Mouse (Mus musculus): ENCODE data around the gene Clybl. TPM values are rescaled to one million over a fixed set of nuclear protein-coding genes. Genes with fewer than 3 reads are reported as not detected.
A peak's percentile ranks its signal among the peaks of the same experiment; 100 is the strongest.

The Clybl gene
- polyA plus RNA-seq, 1 experiment from 2014 or later: 13.6 TPM

DNA sequence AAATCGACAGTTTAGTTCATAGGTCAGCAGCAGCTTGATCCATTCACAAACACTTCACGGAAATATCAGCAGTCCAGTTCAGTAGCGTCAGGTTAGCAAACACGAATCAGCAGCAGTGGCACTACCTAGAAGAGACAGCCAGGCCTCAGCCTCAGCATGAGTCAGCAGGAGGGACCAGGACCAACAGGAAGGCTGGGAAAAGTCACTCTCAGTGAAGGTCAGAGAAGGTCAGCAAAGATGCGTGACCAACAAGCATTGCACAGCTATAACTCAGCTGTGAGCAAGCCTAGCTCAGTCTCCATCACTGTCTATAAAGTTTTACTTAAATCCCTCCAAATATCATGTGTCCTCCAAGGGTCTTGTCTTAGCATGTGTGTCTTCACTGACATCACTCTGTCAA is 27.7 kb downstream of the Clybl start:
- 87% methylated on average over 5 of the region's 5 CpGs for WGBS
- no peak overlapping the region for H3K27ac ChIP-seq
- no peak overlapping the region for H3K4me3 ChIP-seq
- H3K4me2 ChIP-seq (replicated peaks): no peak overlapping the region
- no peaks in the 10 kb centered on the region for H3K36me3 ChIP-seq
- H3K9me3 ChIP-seq: no peaks in the 10 kb centered on the region; the same call in 1 of the 2 replicates
- no peak overlapping the region for H3K9ac ChIP-seq
- no peak for ATAC-seq (ENCODE audit: low FRiP score, low read depth)
- peaks cover 29% of the 10 kb centered on the region for H3K27me3 ChIP-seq
- H3K4me1 ChIP-seq: no peaks in the 10 kb centered on the region

DNA sequence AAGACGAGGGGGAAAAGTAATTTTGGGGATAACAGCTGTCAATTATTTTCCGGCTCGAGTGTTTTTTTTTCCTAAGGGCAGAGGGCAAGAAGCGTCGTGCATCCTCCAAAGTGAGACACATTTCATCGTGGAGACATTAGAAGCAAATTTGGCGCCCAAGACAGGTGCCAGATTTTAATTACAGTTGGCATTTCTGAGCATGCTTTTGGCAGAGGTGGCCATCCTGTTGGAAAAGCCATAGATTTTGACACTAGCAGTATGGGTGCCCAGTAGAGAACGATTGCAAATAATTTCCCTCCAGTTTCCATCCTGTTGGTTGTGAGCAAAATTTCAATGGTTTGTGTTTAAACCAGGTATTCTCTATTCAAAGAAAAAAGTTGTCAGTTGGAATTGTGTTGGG is 32.1 kb downstream of the Clybl start:
- H3K4me1 ChIP-seq: no peaks in the 10 kb centered on the region
- no peak overlapping the region for H3K4me3 ChIP-seq
- 69% methylated on average over 8 of the region's 8 CpGs for WGBS
- ATAC-seq (ENCODE audit: low FRiP score, low read depth): no peak
- no peak overlapping the region for H3K9ac ChIP-seq
- H3K36me3 ChIP-seq: no peaks in the 10 kb centered on the region
- no peak overlapping the region for H3K4me2 ChIP-seq (replicated peaks)
- H3K9me3 ChIP-seq: no peaks in the 10 kb centered on the region; the same call in 1 of the 2 replicates
- no peak overlapping the region for H3K27ac ChIP-seq
- 0 out of 2 replicates have a peak, but pooled peaks cover 19% of the 10 kb centered on the region for H3K27me3 ChIP-seq

DNA sequence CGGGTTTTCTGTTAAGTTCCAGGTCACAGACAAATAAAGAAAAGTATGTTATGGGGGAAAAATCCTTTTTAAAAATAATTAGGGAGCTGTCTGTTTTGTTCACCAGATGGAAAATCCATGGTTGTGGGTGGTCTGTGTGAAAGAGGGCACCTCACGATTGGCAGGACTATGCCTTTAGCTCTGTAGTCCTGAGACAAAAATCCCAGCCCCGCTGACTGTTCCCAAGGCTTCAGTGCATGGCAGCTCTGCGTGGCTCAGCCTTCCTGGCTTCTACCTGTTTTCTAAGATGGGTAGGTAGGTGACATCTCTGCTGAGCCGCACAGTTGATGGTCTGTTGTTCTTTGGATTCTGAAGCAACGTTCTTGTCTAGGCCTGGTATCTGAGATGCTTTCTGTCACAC is 32.6 kb downstream of the Clybl start:
- ATAC-seq (ENCODE audit: low FRiP score, low read depth): no peak
- Histone ChIP-seq H3K27ac (no peak overlapping the region), H3K9ac (no peak overlapping the region), H3K9me3 (peaks cover under 1% of the 10 kb centered on the region; the same call in 1 of the 2 replicates), H3K4me2 (replicated peaks) (no peak overlapping the region), H3K36me3 (no peaks in the 10 kb centered on the region), H3K4me3 (no peak overlapping the region), H3K27me3 (0 out of 2 replicates have a peak, but pooled peaks cover 19% of the 10 kb centered on the region), H3K4me1 (no peaks in the 10 kb centered on the region)
- WGBS: 85% methylated on average over 6 of the region's 6 CpGs

DNA sequence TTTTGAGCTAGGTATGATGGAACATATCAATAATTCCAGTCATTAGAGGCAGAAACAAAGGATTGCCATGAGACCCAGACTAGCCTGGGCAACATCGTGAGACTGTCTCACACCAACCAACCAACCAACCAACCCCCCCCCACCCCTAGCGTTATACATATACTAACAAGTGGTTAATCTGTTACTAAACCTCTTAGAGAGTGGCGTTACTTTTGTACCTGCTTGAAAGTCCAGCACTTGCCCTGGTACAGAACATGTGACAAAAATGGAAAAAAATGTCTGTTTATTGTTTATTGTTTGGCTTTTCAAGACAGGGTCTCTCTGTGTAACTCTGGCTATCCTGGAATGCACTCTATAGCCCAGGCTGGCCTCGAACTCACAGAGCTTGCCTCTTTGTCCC is 35.7 kb downstream of the Clybl start:
- ATAC-seq (ENCODE audit: low FRiP score, low read depth): no peak
- no peaks in the 10 kb centered on the region for H3K36me3 ChIP-seq
- H3K9me3 ChIP-seq: 0 out of 2 replicates have a peak, but pooled peaks cover 5% of the 10 kb centered on the region
- H3K27me3 ChIP-seq: peaks cover 22% of the 10 kb centered on the region; the same call in 1 of the 2 replicates
- H3K4me3 ChIP-seq: no peak overlapping the region
- H3K4me1 ChIP-seq: no peaks in the 10 kb centered on the region
- no peak overlapping the region for H3K27ac ChIP-seq
- H3K4me2 ChIP-seq (replicated peaks): no peak overlapping the region
- WGBS: 87% methylated on average over 4 of the region's 4 CpGs
- no peak overlapping the region for H3K9ac ChIP-seq

DNA sequence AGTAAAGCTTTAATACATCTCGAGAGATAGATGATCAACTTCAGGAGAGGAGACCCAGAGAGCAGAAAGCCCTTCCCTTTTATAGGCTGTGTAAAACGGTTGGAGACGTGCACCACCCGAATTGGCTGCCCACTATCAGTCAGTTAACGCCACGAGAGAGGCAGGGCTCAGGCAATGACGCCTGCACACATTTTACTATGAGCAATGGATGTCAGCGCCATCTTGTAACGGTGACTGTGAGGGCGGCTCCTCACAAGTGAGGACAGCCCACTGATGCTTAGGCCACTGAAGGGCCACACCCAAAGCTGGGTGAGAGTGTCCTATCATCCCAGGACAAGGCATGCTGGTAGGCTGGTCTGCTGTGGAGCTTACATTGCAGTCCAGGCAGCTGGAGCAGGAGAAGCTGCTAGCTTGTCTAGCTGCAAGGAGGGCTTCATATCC is 41.5 kb downstream of the Clybl start:
- Histone ChIP-seq H3K27ac (no peak overlapping the region), H3K4me2 (replicated peaks) (no peak overlapping the region), H3K36me3 (no peaks in the 10 kb centered on the region), H3K4me3 (no peak overlapping the region), H3K27me3 (peaks cover 62% of the 10 kb centered on the region), H3K9ac (no peak overlapping the region), H3K9me3 (0 out of 2 replicates have a peak, but pooled peaks cover 5% of the 10 kb centered on the region), H3K4me1 (peaks cover 13% of the 10 kb centered on the region)
- 49% methylated on average over 10 of the region's 10 CpGs for WGBS
- ATAC-seq (ENCODE audit: low FRiP score, low read depth): no peak

DNA sequence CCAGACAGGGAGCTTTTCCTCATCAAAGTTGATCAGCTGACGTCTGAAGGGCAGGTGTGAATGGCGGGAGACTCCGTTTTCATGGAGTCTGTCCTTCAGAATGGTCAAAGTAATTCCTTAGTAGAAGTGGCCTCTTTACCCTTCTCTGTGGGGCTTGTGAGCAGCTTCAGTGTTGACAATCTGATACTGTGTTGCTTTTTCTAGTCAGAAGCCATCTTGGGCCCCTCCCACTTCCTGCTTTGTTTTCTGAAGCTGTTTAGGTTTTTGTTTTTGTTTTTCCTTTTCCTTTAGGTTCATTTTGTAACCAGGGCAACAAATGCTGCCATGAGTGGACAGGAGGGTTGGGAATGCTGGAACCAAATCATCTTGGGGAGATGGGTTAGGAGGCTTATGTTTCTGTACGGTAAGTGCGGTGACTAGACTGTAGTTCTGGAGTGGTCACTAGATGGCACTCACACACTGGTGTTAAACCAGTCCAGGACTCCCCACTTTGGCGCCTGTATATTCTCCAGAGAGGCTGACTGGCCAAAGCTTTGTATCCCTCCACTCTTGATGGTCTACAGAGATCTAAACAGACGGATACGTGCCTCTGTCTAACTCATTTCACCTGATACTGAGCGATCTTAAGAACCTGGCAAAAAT is 42.1 kb downstream of the Clybl start:
- H3K4me2 ChIP-seq (replicated peaks): peak overlapping the region; percentile 36; the same call in 1 of the 2 replicates
- no peak overlapping the region for H3K9ac ChIP-seq
- no peak overlapping the region for H3K4me3 ChIP-seq
- H3K27me3 ChIP-seq: peaks cover 62% of the 10 kb centered on the region
- ATAC-seq (ENCODE audit: low FRiP score, low read depth): peak; percentile 84
- WGBS: 17% methylated on average over 9 of the region's 9 CpGs
- H3K27ac ChIP-seq: no peak overlapping the region
- peaks cover 13% of the 10 kb centered on the region for H3K4me1 ChIP-seq
- H3K9me3 ChIP-seq: 0 out of 2 replicates have a peak, but pooled peaks cover 5% of the 10 kb centered on the region
- no peaks in the 10 kb centered on the region for H3K36me3 ChIP-seq

DNA sequence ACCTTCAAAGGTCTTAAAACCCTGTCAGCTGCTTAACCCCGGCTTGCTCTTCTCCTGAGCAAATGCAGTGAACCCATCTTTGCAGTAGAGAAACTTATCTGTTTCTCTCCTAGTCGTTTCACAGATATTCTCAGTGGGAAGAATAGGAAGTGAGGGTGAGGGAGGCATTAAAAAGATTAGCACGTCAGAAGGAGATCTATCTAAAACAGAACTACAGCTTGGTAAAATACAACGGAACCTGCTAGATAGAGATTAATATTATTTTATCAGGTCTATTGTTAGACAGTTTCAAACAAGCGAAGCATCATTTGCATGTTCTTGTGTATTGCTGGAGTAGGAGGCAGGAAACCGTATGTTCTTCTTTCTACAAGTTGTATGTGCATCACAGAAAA is 42.6 kb downstream of the Clybl start:
- Histone ChIP-seq H3K4me1 (peaks cover 17% of the 10 kb centered on the region), H3K27me3 (peaks cover 66% of the 10 kb centered on the region), H3K27ac (no peak overlapping the region), H3K36me3 (no peaks in the 10 kb centered on the region), H3K4me2 (replicated peaks) (peak overlapping the region; percentile 36; the same call in 1 of the 2 replicates), H3K9ac (no peak overlapping the region), H3K9me3 (0 out of 2 replicates have a peak, but pooled peaks cover 5% of the 10 kb centered on the region), H3K4me3 (no peak overlapping the region)
- 45% methylated on average over 6 of the region's 6 CpGs for WGBS
- no peak for ATAC-seq (ENCODE audit: low FRiP score, low read depth)

DNA sequence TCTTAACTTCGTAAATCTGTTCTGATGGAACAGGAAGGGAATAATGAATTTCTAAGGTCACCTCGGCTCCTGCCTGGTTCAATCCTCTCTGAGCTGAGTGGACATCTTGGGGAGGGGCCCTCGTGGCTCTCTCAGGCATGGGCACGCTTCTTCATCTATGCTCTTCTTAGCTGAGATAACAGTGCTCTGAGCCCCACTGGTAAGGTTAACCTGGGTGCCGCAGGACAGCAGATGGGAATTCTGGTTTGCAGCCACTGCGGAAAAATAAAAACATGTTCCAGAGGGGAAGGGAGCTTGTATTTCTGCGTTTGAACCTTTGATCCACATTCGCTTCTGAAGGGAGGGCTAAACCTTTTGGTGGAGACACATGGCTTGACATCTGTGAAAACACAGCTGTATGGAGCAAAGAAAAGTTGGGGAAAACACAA is 43.0 kb downstream of the Clybl start:
- no peak overlapping the region for H3K4me2 ChIP-seq (replicated peaks)
- H3K27me3 ChIP-seq: peaks cover 70% of the 10 kb centered on the region
- no peaks in the 10 kb centered on the region for H3K36me3 ChIP-seq
- H3K4me3 ChIP-seq: no peak overlapping the region
- 0 out of 2 replicates have a peak, but pooled peaks cover under 1% of the 10 kb centered on the region for H3K9me3 ChIP-seq
- no peak overlapping the region for H3K9ac ChIP-seq
- no peak overlapping the region for H3K27ac ChIP-seq
- peaks cover 18% of the 10 kb centered on the region for H3K4me1 ChIP-seq
- ATAC-seq (ENCODE audit: low FRiP score, low read depth): no peak
- WGBS: 29% methylated on average over 8 of the region's 8 CpGs

DNA sequence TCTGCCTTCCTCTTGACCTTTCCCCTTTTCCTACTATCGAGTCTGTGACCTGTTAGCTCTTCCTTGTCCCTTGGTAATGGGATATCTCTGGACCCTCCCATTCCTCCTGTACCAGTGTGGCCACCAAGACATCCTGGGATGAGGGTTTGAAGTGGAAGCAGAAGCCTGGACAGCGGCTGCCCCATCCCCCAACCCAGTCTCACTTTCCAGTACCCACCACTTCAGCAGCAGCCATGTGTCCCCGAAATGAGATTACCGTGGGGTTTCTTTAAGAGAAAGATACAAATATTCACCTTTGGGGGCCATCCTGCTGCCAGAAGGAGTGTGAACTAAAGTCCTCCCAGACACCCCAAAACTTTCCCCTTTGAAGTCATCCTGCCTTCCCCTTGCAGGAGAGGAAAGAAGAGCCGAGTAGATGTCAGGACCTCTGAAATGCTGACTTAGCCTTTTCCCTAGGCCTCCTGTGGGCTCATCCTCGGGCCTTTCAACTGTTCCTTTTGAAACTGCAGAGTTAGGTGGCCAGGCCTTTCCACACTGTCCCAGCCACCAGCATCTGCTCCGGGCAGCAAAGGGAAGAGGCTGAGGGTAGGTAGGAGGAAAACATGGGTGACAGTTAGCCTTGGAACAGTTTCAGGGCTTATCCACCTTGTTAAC is 44.1 kb downstream of the Clybl start:
- WGBS: 25% methylated on average over 7 of the region's 7 CpGs
- Histone ChIP-seq H3K36me3 (no peaks in the 10 kb centered on the region), H3K4me1 (peaks cover 18% of the 10 kb centered on the region), H3K27me3 (peaks cover 81% of the 10 kb centered on the region), H3K27ac (no peak overlapping the region), H3K9ac (no peak overlapping the region), H3K4me3 (no peak overlapping the region), H3K4me2 (replicated peaks) (no peak overlapping the region), H3K9me3 (no peaks in the 10 kb centered on the region)
- no peak for ATAC-seq (ENCODE audit: low FRiP score, low read depth)

DNA sequence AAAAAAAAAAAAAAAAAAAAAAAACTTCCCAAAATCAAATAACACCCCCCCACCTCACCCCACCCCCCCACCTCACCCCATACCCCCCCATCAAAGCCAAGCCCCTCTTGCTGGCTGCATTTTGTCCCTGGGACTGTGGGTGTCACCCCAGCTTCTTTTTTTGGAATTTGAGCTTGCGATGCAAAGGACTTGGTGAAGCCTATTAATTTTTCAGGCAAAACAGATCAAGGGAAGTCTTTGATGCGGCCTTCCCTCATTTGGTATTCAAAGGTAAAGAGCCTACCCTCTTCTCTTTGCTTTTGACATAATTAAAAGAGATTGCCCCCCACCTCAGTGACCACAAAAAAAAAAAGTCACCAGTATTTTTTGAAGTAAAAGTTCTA is 44.6 kb downstream of the Clybl start:
- ATAC-seq (ENCODE audit: low FRiP score, low read depth): no peak
- WGBS: 55% methylated on average over 2 of the region's 2 CpGs
- Histone ChIP-seq H3K36me3 (no peaks in the 10 kb centered on the region), H3K27ac (no peak overlapping the region), H3K4me1 (peaks cover 23% of the 10 kb centered on the region), H3K9ac (no peak overlapping the region), H3K9me3 (no peaks in the 10 kb centered on the region), H3K4me3 (no peak overlapping the region), H3K4me2 (replicated peaks) (no peak overlapping the region), H3K27me3 (peaks cover 86% of the 10 kb centered on the region)

DNA sequence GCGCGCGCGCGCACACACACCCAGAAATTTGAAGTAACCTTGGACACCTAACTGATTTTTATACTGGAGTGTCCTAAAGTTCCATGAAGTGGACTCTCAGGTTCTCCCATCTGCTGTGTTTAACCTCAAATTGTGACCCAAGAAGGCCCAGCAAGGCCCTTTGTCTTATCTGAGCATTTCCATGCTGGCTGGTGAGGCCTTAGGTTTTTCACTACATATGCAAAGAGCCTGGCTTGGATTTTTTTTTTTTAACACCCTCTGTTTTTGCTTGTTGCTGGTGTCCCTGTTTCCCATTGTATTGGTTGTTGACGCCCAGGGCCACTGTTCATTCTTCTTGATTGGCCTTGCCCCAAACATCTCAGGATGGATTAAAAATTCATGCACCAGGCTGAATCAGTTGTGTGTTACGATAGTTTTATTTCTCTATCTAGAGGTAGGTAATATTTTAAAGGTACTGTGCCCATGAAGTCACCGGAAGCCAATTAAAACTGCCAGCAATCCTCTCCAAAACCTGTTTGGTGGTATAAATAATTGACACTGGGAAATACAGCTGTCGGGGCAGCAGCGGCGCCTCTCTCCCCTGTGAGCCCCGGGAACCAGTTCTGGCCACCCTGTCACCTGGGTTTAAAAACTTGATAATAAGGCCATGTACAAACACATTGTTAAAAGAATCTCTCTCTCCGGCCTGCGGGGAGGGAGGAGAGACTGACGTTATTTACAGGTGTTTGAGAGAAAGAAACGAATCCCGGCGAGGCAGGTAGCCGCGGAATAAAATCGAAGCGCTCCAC is 45.4 kb downstream of the Clybl start:
- H3K36me3 ChIP-seq: no peaks in the 10 kb centered on the region
- H3K4me1 ChIP-seq: peaks cover 24% of the 10 kb centered on the region
- no peak overlapping the region for H3K9ac ChIP-seq
- peak overlapping the region; percentile 16; the same call in 1 of the 2 replicates for H3K4me2 ChIP-seq (replicated peaks)
- peaks cover 89% of the 10 kb centered on the region for H3K27me3 ChIP-seq
- no peaks in the 10 kb centered on the region for H3K9me3 ChIP-seq
- no peak overlapping the region for H3K27ac ChIP-seq
- 0 out of 2 replicates have a peak overlapping the region, but pooled peaks have one; percentile 1 for H3K4me3 ChIP-seq
- no peak for ATAC-seq (ENCODE audit: low FRiP score, low read depth)
- WGBS: 39% methylated on average over 22 of the region's 22 CpGs

Measured in limb, embryonic 13.5 days (tissue).